Mouse (Mus musculus): ENCODE measurements around the gene Gm20481.
"Not testable (repeated sequence)": the region's sequence is repeated elsewhere in the genome, so short reads cannot be mapped to it uniquely, and the experiment has no call there.

The Gm20481 gene

GRCm38 (mm10) chr17:34979631-34980030 is 9.9 kb downstream of the Gm20481 start:
- DNase-seq = no peak

- DNase-seq = no peak
Observed at GRCm38 (mm10) chr17:34980655-34981054, 10.9 kb downstream of the Gm20481 start.

- peak; percentile 99 for DNase-seq
Observed at GRCm38 (mm10) chr17:34981690-34982180, 12.0 kb downstream of the Gm20481 start, which contains the start of gene Lsm2. TSS of gene Lsm2 (plus strand) at chr17:34981862.

GRCm38 (mm10) chr17:34982328-34982727 is 12.6 kb downstream of the Gm20481 start:
- DNase-seq = no peak

- DNase-seq = no peak
Observed at GRCm38 (mm10) chr17:34984218-34984617, 14.5 kb downstream of the Gm20481 start.

GRCm38 (mm10) chr17:34994751-34995150 is 25.0 kb downstream of the Gm20481 start:
- DNase-seq = no peak

- DNase-seq = not testable (repeated sequence)
Observed at GRCm38 (mm10) chr17:34995192-34995591, 25.5 kb downstream of the Gm20481 start.

GRCm38 (mm10) chr17:34995927-34996326 is 26.2 kb downstream of the Gm20481 start:
- DNase-seq = peak; percentile 86

GRCm38 (mm10) chr17:34996411-34997141 is 26.9 kb downstream of the Gm20481 start:
- peak; percentile 83 for DNase-seq

GRCm38 (mm10) chr17:34997142-34997483 is 27.4 kb downstream of the Gm20481 start:
- no peak for DNase-seq

- DNase-seq = peak; percentile 91
Observed at GRCm38 (mm10) chr17:34998526-34999430, 29.1 kb downstream of the Gm20481 start.

- peak; percentile 93 for DNase-seq
Observed at GRCm38 (mm10) chr17:34999871-35000716, 30.4 kb downstream of the Gm20481 start.

- DNase-seq = peak; percentile 99
Observed at GRCm38 (mm10) chr17:35000717-35001451, 31.2 kb downstream of the Gm20481 start, which contains the start of gene Vars. TSS of gene Vars (plus strand) at chr17:35000987.

- no peak for DNase-seq
Observed at GRCm38 (mm10) chr17:35001452-35002152, 31.9 kb downstream of the Gm20481 start.

GRCm38 (mm10) chr17:35002153-35002865 is 32.6 kb downstream of the Gm20481 start:
- peak; percentile 92 for DNase-seq

- peak; percentile 86 for DNase-seq
Observed at GRCm38 (mm10) chr17:35003022-35003838, 33.5 kb downstream of the Gm20481 start.

GRCm38 (mm10) chr17:35004075-35004717 is 34.5 kb downstream of the Gm20481 start:
- DNase-seq = peak; percentile 85

- peak; percentile 90 for DNase-seq
Observed at GRCm38 (mm10) chr17:35005158-35005557, 35.4 kb downstream of the Gm20481 start.

- DNase-seq = not testable (repeated sequence)
Observed at GRCm38 (mm10) chr17:35005902-35006301, 36.2 kb downstream of the Gm20481 start.
